Mouse (Mus musculus) ES-E14 (cell line): ENCODE results near the gene Prom2. TPM values are rescaled to one million over a fixed set of nuclear protein-coding genes. Genes with fewer than 3 reads are reported as not detected.

Experiments used
- DNase-seq: peaks from one replicate; pipeline ENCODE4 v3.0.0-alpha.2; 2013; ENCODE audit warnings: low read depth, low spot score
- H3K27ac ChIP-seq: 2 replicates; pipeline ENCODE4 v1.5.1; 2012; ENCODE audit warnings: low read depth, mild to moderate bottlenecking, low read length, moderate library complexity, mixed read lengths; ENCODE audit not compliant: poor library complexity, insufficient read depth, severe bottlenecking
- H3K36me3 ChIP-seq: 2 replicates; pipeline ENCODE4 v1.6.1; 2012; ENCODE audit warnings: mild to moderate bottlenecking, low read length, moderate library complexity, mixed read lengths; ENCODE audit not compliant: control insufficient read depth, poor library complexity, insufficient read depth, severe bottlenecking
- H3K4me1 ChIP-seq, 2 experiments: fragments of 150-350 bp in 1 of 2; sonication (generic) in 1 of 2; 2 replicates each; pipeline ENCODE4 v1.6.1; 2012; ENCODE audit warnings: low read length in 2 of 2, mild to moderate bottlenecking in 1 of 2, mixed read lengths in 1 of 2; ENCODE audit not compliant: control insufficient read depth in 2 of 2, insufficient read depth in 2 of 2, poor library complexity in 1 of 2
- H3K4me3 ChIP-seq, 2 experiments: fragments of 150-350 bp in 1 of 2; sonication (generic) in 1 of 2; 2 replicates each; pipeline ENCODE4 v1.5.1; 2012; ENCODE audit warnings: low read length in 2 of 2, low read depth in 1 of 2, mild to moderate bottlenecking in 1 of 2, mixed read lengths in 1 of 2; ENCODE audit not compliant: insufficient read depth in 1 of 2, poor library complexity in 1 of 2, severe bottlenecking in 1 of 2
- H3K9ac ChIP-seq: 2 replicates; pipeline ENCODE4 v1.6.1; 2012; ENCODE audit warnings: low read depth, mild to moderate bottlenecking, low read length, mixed read lengths; ENCODE audit not compliant: poor library complexity, insufficient read depth, severe bottlenecking
- H3K9me3 ChIP-seq: fragments of 150-350 bp; sonication (generic); 2 replicates; pipeline ENCODE4 v1.6.1; 2012; ENCODE audit warnings: low read depth, mild to moderate bottlenecking, low read length; ENCODE audit not compliant: control insufficient read depth, insufficient read depth
- CHD2 ChIP-seq: IDR thresholded peaks from 2 replicates; pipeline ENCODE4 v1.6.1; 2014; ENCODE audit warnings: mild to moderate bottlenecking, low read depth, low read length, inconsistent platforms
- HCFC1 ChIP-seq: IDR thresholded peaks from 2 replicates; pipeline ENCODE4 v1.6.1; 2012; ENCODE audit warnings: low read length, inconsistent platforms, borderline replicate concordance; ENCODE audit not compliant: insufficient read depth
- MAFK ChIP-seq: IDR thresholded peaks from 2 replicates; pipeline ENCODE4 v1.6.1; 2014; ENCODE audit warnings: mild to moderate bottlenecking, low read depth, low read length, inconsistent platforms; ENCODE audit not compliant: insufficient read depth
- ZC3H11A ChIP-seq: IDR thresholded peaks from 2 replicates; pipeline ENCODE4 v1.6.1; 2012; ENCODE audit warnings: low read depth, mild to moderate bottlenecking, inconsistent platforms, low read length, borderline replicate concordance
- ZNF384 ChIP-seq: IDR thresholded peaks from 2 replicates; pipeline ENCODE4 v1.6.1; 2012; ENCODE audit warnings: low read depth, low read length, inconsistent platforms
- in situ Hi-C, 2 experiments: fragments of 600-800 bp; cut with MboI; formaldehyde crosslinking; loops; one replicate each; pipeline ENCODE4 v1.15.1; 2025; ENCODE audit warnings: low sequenced_read_pairs in 2 of 2, inconsistent platforms in 1 of 2; ENCODE audit not compliant: unreplicated experiment in 2 of 2
- total RNA-seq: library from RNA; depleted of rRNA; stranded (reverse); fragments of 300-350 nt; gene quantifications from 2 replicates; pipeline ENCODE4 v1.2.3, GENCODE M21; 2012

Prom2 gene
- total RNA-seq, 1 experiment = 0.45 TPM

DNA sequence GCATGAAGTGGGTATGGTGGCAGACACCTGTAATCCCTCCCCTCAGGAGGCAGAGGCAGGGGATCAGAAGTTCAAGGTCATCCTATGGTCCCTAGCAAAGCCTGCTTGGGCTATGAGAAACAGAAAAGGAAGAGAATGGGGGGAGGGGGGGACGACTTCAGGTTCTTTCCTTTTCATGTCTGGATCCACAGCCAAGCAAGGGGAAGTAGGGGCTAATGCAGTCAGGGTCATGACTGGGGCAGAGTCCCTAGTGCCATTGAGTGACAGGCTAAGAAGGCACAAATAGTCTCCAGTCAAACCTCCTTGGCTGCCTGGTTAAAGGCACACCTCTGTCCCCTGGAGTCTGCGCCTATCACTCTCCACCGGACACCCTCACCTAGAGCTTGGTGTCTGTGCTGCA lies 22.4 kb downstream of the Prom2 start:
- TF ChIP-seq HCFC1 (no peak), ZNF384 (no peak), ZC3H11A (no peak), CHD2 (no peak), MAFK (no peak)
- DNase-seq = no peak
- Histone ChIP-seq H3K9me3 (no peaks in the 10 kb centered on the region), H3K9ac (no peak overlapping the region), H3K27ac (no peak overlapping the region), H3K4me1 (peaks cover 0 to 2% of the 10 kb centered on the region in 2 experiments; a peak in 1 of 4 replicates), H3K36me3 (no peaks in the 10 kb centered on the region), H3K4me3 (no peak overlapping the region)
- in situ Hi-C loops = no loop called here

GRCm38 (mm10) chr2:127518273-127518672 lies 23.0 kb downstream of the Prom2 start:
- H3K27ac ChIP-seq = no peak overlapping the region
- no peaks in the 10 kb centered on the region for H3K36me3 ChIP-seq
- no peak for TF ChIP-seq HCFC1
- no peak overlapping the region for H3K9ac ChIP-seq
- H3K4me3 ChIP-seq = no peak overlapping the region
- peaks cover 0 to 2% of the 10 kb centered on the region in 2 experiments; a peak in 1 of 4 replicates for H3K4me1 ChIP-seq
- H3K9me3 ChIP-seq = no peaks in the 10 kb centered on the region
- in situ Hi-C loops = no loop called here
- no peak for DNase-seq

DNA sequence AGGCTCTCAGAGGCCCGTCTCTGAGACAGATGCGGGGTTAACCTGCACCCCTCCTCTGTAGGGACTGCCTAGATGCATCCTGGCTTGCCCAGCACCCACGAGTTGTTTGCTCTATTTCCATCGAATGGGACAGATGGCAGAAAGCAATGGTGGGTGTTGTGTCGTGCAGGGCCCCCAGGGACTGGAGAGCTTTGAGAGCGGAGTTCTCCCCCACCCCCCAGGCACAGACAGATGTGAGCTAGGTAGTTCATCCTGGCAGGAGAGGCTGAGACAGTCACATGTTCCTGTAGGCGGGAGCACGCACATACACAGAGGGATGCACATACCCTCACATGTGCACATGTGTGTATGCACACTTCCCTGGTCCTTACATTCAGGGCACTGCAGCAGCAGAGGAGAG lies 24.2 kb downstream of the Prom2 start:
- no peak for DNase-seq
- Histone ChIP-seq H3K9me3 (no peaks in the 10 kb centered on the region), H3K4me1 (peaks cover 0 to under 1% of the 10 kb centered on the region in 2 experiments; a peak in 1 of 4 replicates), H3K27ac (no peak overlapping the region), H3K36me3 (no peaks in the 10 kb centered on the region), H3K9ac (no peak overlapping the region), H3K4me3 (no peak overlapping the region)
- TF ChIP-seq CHD2 = no peak
- in situ Hi-C loops = no loop called here

DNA sequence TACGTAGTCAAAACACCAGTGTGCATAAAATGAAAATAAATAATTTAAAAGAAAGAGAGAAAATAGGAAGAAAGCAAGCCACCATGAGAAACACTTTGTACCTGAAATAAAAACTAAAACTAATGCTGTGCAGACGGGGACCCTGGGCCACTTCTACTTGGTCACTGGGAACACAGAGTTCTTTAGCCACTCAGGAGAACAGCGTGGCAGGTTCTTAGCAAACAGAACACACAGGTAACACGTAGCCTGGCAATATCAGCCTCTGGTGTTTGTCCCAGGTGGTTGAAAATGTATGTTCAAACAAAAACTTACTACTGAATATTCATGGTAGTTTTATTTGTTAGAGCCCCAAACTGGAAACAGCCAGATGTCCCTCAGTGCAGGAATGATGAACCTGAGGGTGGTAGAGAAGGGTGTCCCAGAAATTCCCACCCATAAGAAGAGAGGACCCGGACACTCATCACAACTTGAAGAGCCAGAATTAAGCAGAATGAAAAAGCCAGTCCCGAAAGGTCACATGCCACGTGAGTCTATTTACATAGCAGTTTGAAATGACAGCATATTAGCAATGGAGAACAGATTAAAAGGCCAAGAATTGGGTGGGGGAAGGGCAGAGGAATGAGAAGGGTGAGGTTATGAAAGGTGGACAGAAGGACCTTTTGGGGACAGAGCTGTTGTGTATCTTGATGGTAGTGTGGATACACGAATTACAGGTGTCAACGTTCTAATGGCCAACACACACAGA lies 26.7 kb downstream of the Prom2 start:
- no peak for DNase-seq
- Histone ChIP-seq H3K9ac (no peak overlapping the region), H3K36me3 (no peaks in the 10 kb centered on the region), H3K27ac (no peak overlapping the region), H3K4me3 (no peak overlapping the region), H3K9me3 (no peaks in the 10 kb centered on the region), H3K4me1 (no peaks in the 10 kb centered on the region)
- TF ChIP-seq ZNF384 = no peak
- TF ChIP-seq CHD2 = no peak
- TF ChIP-seq MAFK = no peak
- no peak for TF ChIP-seq HCFC1
- TF ChIP-seq ZC3H11A = no peak
- in situ Hi-C loops = no loop called here

GRCm38 (mm10) chr2:127513244-127513643 lies 28.0 kb downstream of the Prom2 start:
- TF ChIP-seq HCFC1 (no peak), ZNF384 (no peak), CHD2 (no peak), ZC3H11A (no peak), MAFK (no peak)
- H3K9ac ChIP-seq = no peak overlapping the region
- H3K36me3 ChIP-seq = no peaks in the 10 kb centered on the region
- H3K9me3 ChIP-seq = no peaks in the 10 kb centered on the region
- H3K4me1 ChIP-seq = no peaks in the 10 kb centered on the region
- no peak overlapping the region for H3K27ac ChIP-seq
- DNase-seq = no peak
- H3K4me3 ChIP-seq = no peak overlapping the region
- in situ Hi-C loops = no loop called here
